Mouse (Mus musculus) lung, embryonic 14.5 days (tissue): ENCODE data around the gene Ube2q2. TPM values are rescaled to one million over a fixed set of nuclear protein-coding genes. Genes with fewer than 3 reads are reported as not detected.
"Not testable (repeated sequence)": the region's sequence is repeated elsewhere in the genome, so short reads cannot be mapped to it uniquely, and the experiment has no call there.

Experiments
- ATAC-seq: fragments of 200-750 bp; cut with Nextera tagmentation; 2 replicates; pipeline ENCODE4 v1.8.0; 2017; ENCODE audit warnings: mild to moderate bottlenecking, moderate TSS enrichment, moderate library complexity; ENCODE audit not compliant: insufficient read depth
- DNase-seq: peaks from one replicate; pipeline ENCODE4 v3.0.0-alpha.2; 2015
- H3K27ac ChIP-seq: fragments of 300-500 bp; sonication (generic); 2 replicates; pipeline ENCODE4 v1.5.1; 2014; ENCODE audit warnings: low read depth, mild to moderate bottlenecking, moderate library complexity
- H3K27me3 ChIP-seq: fragments of 300-500 bp; sonication (generic); 2 replicates; pipeline ENCODE4 v1.6.1; 2014; ENCODE audit warnings: low read length, control low read depth; ENCODE audit not compliant: insufficient read depth
- H3K36me3 ChIP-seq: fragments of 300-500 bp; sonication (generic); 2 replicates; pipeline ENCODE4 v1.6.1; 2014; ENCODE audit warnings: control low read depth; ENCODE audit not compliant: insufficient read depth
- H3K4me1 ChIP-seq: fragments of 300-500 bp; sonication (generic); 2 replicates; pipeline ENCODE4 v1.6.1; 2014; ENCODE audit warnings: antibody characterized with exemption, control low read depth; ENCODE audit not compliant: insufficient read depth
- H3K4me2 ChIP-seq: fragments of 300-500 bp; sonication (generic); 2 replicates; pipeline ENCODE4 v1.6.1; 2014; ENCODE audit warnings: mild to moderate bottlenecking
- H3K4me3 ChIP-seq: fragments of 300-500 bp; sonication (generic); 2 replicates; pipeline ENCODE4 v1.5.1; 2014; ENCODE audit warnings: low read depth, low read length
- H3K9ac ChIP-seq: fragments of 300-500 bp; sonication (generic); 2 replicates; pipeline ENCODE4 v1.6.1; 2014
- H3K9me3 ChIP-seq: fragments of 300-500 bp; sonication (generic); 2 replicates; pipeline ENCODE4 v1.6.1; 2016; ENCODE audit warnings: low read depth, low read length, control low read depth
- CTCF ChIP-seq: IDR thresholded peaks from 2 replicates; pipeline ENCODE4 v1.5.1; 2016; ENCODE audit warnings: antibody characterized with exemption, low read depth
- WGBS: fragments of 180-500 bp; shearing (Covaris S2); extraction: QIAGEN DNeasy Blood & Tissue Kit; methylation state at CpG from one replicate; pipeline ENCODE4 v1.1.7; 2014; 5-methylcytosine and 5-hydroxymethylcytosine counted together
- polyA plus RNA-seq: library from polyadenylated mRNA; unstranded; fragments of >200 nt; fragmentation: Nextera tagmentation; extraction: Ambion mirVana; gene quantifications from 2 replicates; pipeline ENCODE4 v1.2.1, GENCODE M21; 2014

The Ube2q2 gene
- 39.9 and 42.7 TPM in 2 replicates for polyA plus RNA-seq

DNA sequence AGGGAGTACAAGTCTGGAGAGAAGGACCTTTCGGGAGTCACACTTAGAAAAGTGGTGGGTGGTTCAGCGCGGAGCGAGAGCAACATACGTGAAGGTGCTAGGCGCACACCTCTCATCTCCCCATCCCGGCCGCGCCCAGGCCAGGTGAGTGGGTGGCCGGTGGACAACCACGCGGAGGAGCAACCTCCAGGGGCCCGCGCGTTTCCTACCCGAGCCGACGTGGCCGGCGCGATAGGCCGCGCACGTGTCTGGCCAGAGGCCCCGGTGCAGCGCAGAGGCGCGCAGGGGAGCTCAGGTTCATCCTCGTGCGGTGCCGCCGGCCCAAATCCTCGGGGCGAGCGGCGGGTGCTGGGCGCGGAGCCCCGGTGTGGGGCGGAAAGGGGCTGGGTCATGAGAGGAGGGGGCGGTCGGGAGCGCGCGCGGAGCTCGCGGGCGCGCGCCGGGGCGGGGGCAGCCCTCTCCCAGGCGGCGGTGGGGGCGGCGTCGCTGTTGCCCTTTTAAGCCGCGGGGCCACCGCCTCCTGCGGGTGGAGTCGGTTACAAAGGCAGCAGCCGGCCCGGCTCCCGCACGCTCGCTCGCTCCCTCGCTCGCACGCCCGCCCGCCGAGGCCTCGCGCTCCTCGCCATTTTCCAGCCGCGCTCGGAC is at the start of gene Ube2q2:
Gene Ube2q2 (plus strand): TSS at position 1 of the 645 bp plus-strand sequence.
- H3K4me1 ChIP-seq = peaks cover 4% of the 10 kb centered on the region; the same call in 1 of the 2 replicates
- no peaks in the 10 kb centered on the region for H3K9me3 ChIP-seq
- peak within 1 kb of the TSS; percentile 87 for H3K9ac ChIP-seq
- no peaks in the 10 kb centered on the region; the same call in 1 of the 2 replicates for H3K36me3 ChIP-seq
- no peak for TF ChIP-seq CTCF
- peak within 1 kb of the TSS; percentile 90 for H3K4me2 ChIP-seq
- H3K27me3 ChIP-seq = no peaks in the 10 kb centered on the region
- peak; percentile 87 for ATAC-seq
- DNase-seq = peak; percentile 90
- H3K4me3 ChIP-seq = peak within 1 kb of the TSS; percentile 87
- WGBS = under 1% methylated on average over 80 of the region's 81 CpGs
- peak within 1 kb of the TSS; percentile 69 for H3K27ac ChIP-seq

DNA sequence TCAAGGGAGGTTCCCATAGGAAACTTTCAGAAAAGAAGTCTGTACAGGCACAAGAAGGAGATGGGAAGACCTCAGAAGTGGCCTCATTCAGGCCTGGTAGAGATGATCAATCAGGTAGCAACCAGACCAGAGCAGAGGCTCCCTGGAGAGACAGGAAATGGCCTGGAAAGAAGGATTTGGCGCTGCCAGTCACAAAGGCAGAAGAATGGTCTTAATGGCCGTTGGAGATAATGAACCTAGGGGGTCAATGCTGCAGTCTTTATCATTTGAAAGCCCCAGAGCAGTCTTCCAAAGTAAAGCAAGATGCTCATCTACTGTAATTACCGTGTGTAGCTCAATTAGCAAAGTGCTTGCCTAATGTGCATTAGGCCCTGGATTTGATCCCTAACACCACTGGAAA is 47.5 kb upstream of the Ube2q2 start:
- Histone ChIP-seq H3K4me2 (no peak overlapping the region), H3K36me3 (no peaks in the 10 kb centered on the region), H3K4me1 (no peaks in the 10 kb centered on the region), H3K9ac (no peak overlapping the region), H3K27me3 (no peaks in the 10 kb centered on the region), H3K4me3 (no peak overlapping the region), H3K27ac (no peak overlapping the region), H3K9me3 (no peaks in the 10 kb centered on the region)
- ATAC-seq = no peak
- WGBS = 33% methylated on average over 3 of the region's 3 CpGs
- no peak for DNase-seq
- no peak for TF ChIP-seq CTCF

DNA sequence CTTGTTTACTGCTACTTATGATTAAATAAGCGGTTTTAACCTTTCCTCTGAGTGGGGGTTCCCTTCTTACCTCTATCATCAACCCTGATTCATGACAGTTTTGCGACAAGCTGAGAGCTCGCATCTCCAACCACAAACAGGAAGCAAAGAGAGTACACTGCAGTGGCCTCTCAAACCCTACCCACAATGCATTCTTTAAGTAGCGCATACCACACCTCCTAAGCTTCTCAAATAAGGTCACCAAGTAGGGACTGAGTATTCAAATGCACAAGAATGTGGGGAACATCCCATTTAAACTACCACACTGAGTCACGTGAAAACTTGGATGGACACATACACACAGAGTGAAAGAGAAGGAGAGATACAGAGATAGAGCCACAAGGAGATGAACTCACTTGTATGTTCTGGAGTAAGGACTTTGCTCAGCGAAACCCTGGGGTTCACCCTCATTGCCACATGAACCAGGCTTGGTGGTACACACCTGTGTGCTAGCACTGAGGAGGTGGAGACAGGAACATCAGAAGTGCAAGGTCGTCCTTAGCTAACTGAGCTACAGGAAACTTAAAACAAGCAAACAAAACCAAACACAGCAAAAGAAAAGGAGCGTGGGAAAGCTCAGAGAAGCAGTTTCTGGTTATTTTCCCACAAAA is 46.3 kb upstream of the Ube2q2 start:
- H3K4me3 ChIP-seq = no peak overlapping the region
- 84% methylated on average over 8 of the region's 8 CpGs for WGBS
- H3K27ac ChIP-seq = no peak overlapping the region
- DNase-seq = no peak
- H3K9ac ChIP-seq = no peak overlapping the region
- TF ChIP-seq CTCF = no peak
- H3K4me2 ChIP-seq = no peak overlapping the region
- H3K4me1 ChIP-seq = no peaks in the 10 kb centered on the region
- no peaks in the 10 kb centered on the region for H3K9me3 ChIP-seq
- no peaks in the 10 kb centered on the region for H3K27me3 ChIP-seq
- no peak for ATAC-seq
- H3K36me3 ChIP-seq = no peaks in the 10 kb centered on the region

DNA sequence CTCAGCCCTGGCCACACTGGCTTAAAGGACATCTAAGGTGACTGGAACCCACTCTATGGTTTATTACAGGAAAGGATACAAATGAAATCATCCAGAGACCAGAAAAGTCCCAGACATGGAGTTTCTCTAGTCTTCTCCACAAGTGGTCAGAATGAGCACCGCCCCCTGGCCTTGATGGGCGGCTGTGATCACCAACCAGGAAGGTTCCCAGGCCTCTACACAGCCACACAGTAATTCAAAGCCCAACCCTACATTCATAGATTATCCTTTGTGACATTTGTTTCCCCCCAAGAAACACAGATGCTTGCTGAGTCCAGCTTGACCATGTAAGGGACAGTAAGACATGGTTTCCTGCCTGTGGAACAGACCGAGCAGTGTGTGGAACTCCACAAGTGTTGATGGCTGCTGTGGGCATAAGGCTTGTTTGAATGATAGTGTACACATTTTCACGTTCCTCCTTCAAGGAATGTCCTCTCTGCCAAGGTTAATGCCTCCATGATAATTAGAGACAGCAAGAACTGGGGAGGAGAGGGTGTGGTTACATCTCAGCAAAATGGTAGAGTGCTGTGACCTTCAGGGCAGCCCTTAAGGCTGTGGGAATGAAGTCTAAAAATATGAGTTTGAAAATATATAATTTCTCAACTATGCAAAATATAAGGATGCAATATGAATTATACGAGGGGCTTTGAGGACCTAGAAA is 45.6 kb upstream of the Ube2q2 start:
- Histone ChIP-seq H3K36me3 (no peaks in the 10 kb centered on the region), H3K27ac (no peak overlapping the region), H3K9me3 (no peaks in the 10 kb centered on the region), H3K27me3 (no peaks in the 10 kb centered on the region), H3K4me2 (no peak overlapping the region), H3K4me1 (no peaks in the 10 kb centered on the region), H3K9ac (no peak overlapping the region), H3K4me3 (no peak overlapping the region)
- WGBS = 87% methylated on average over 5 of the region's 5 CpGs
- DNase-seq (no peak), ATAC-seq (no peak)
- no peak for TF ChIP-seq CTCF

DNA sequence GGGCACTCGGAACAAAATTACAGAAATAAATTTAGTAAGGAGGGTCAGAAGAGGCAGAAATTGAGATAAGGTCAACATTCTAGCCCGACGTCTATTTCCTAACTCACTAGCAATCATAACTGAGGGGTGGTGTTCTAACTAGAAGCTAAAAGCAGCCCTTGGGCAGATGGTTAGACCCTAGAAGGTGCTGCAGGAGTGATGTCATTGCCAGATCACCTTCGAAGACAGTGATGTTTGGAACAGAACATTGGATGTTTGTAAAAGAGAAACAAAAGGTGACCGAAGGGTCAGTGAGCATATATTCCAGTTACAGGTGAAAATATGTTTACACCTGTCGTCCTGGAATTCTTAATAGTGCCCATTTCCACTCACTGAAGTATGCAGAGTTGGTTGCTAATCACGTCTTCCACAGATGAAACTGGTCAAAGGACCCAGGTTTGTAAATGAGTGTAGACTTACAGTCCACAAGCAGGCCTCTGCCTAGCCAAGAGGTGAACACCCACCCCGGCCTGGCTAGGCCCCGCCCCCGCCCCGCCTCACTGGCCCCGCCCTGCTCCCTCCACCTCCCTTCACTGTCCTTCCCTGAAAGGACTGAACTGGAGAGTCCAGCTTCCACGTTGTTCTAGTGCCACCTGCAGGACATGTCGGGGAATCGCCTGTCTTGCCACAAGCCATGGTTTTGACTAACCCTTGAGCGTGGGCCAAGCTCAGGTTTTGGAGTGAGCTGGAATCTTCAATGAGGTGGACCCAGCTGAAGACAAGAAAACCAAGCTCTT is 38.4 kb upstream of the Ube2q2 start:
- Histone ChIP-seq H3K4me3 (no peak overlapping the region), H3K36me3 (no peaks in the 10 kb centered on the region), H3K27ac (no peak overlapping the region), H3K4me2 (no peak overlapping the region), H3K4me1 (no peaks in the 10 kb centered on the region), H3K9me3 (no peaks in the 10 kb centered on the region), H3K27me3 (no peaks in the 10 kb centered on the region), H3K9ac (no peak overlapping the region)
- DNase-seq = peak; percentile 95
- TF ChIP-seq CTCF = peak; percentile 91
- WGBS = 29% methylated on average over 16 of the region's 16 CpGs
- peak; percentile 92 for ATAC-seq

DNA sequence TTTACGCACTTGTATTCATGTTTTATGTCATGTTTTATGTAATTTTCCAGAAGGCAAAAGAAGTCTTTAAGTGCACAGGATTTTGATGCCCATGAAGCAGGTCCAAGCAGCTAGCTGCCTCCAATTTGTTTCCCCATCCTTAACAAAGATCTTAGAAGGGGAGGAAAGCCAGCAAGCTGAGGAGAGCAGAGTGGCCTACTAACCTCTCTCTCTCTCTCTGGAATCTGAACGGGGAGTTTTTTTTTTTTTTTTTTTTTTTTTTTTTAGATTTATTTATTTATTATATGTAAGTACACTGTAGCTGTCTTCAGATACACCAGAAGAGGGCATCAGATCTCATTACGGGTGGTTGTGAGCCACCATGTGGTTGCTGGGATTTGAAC is 37.8 kb upstream of the Ube2q2 start:
- not testable (repeated sequence) for H3K27ac ChIP-seq, H3K4me3 ChIP-seq, H3K9me3 ChIP-seq, H3K9ac ChIP-seq, H3K4me1 ChIP-seq, H3K27me3 ChIP-seq, ATAC-seq, H3K36me3 ChIP-seq, DNase-seq, H3K4me2 ChIP-seq
- WGBS = 11% methylated on average over 2 of the region's 3 CpGs
